Mouse (Mus musculus): Measurements from ENCODE around the gene Lgals2. TPM values are rescaled to one million over a fixed set of nuclear protein-coding genes. Genes with fewer than 3 reads are reported as not detected.

Lgals2 gene
- polyA plus RNA-seq, 1 experiment from 2014 or later = 30.0 TPM

GRCm38 (mm10) chr15:78802776-78803391 is 52.4 kb downstream of the Lgals2 start, which contains the start of gene Card10:
Gene Card10, minus strand, starts transcription at chr15:78803042.
- H3K27ac ChIP-seq (ENCODE audit: low read length) = peak within 1 kb of the TSS; percentile 78; the same call in 1 of the 2 replicates
- H3K9ac ChIP-seq (replicated peaks; ENCODE audit: low read depth, low read length) = peak within 1 kb of the TSS; percentile 65
- peak within 1 kb of the TSS; percentile 95 for H3K4me2 ChIP-seq (replicated peaks; ENCODE audit: low read depth, low read length)
- 2% methylated on average over 66 of the region's 70 CpGs for WGBS
- H3K4me1 ChIP-seq (ENCODE audit: control insufficient read depth, insufficient read depth, low read length) = peaks cover 10% of the 10 kb centered on the region; the same call in 1 of the 2 replicates
- no peaks in the 10 kb centered on the region for H3K27me3 ChIP-seq (ENCODE audit: control insufficient read depth, insufficient read depth, low read length)
- H3K9me3 ChIP-seq (ENCODE audit: control insufficient read depth, low read depth, low read length) = no peaks in the 10 kb centered on the region
- ATAC-seq (ENCODE audit: insufficient number of reproducible peaks, insufficient read depth, low FRiP score, low read depth) = peak; percentile 59
- no peaks in the 10 kb centered on the region for H3K36me3 ChIP-seq (ENCODE audit: control insufficient read depth, insufficient read depth, low read length)
- H3K4me3 ChIP-seq (ENCODE audit: low read depth, low read length) = peak within 1 kb of the TSS; percentile 65

GRCm38 (mm10) chr15:78801971-78802741 is 53.2 kb downstream of the Lgals2 start:
- no peak for ATAC-seq (ENCODE audit: insufficient number of reproducible peaks, insufficient read depth, low FRiP score, low read depth)
- no peaks in the 10 kb centered on the region for H3K9me3 ChIP-seq (ENCODE audit: control insufficient read depth, low read depth, low read length)
- H3K27me3 ChIP-seq (ENCODE audit: control insufficient read depth, insufficient read depth, low read length) = no peaks in the 10 kb centered on the region
- 4% methylated on average over 67 of the region's 67 CpGs for WGBS
- H3K4me2 ChIP-seq (replicated peaks; ENCODE audit: low read depth, low read length) = peak overlapping the region; percentile 95
- H3K27ac ChIP-seq (ENCODE audit: low read length) = peak overlapping the region; percentile 36; the same call in 1 of the 2 replicates
- no peaks in the 10 kb centered on the region for H3K36me3 ChIP-seq (ENCODE audit: control insufficient read depth, insufficient read depth, low read length)
- peak overlapping the region; percentile 65 for H3K9ac ChIP-seq (replicated peaks; ENCODE audit: low read depth, low read length)
- H3K4me1 ChIP-seq (ENCODE audit: control insufficient read depth, insufficient read depth, low read length) = peaks cover 10% of the 10 kb centered on the region; the same call in 1 of the 2 replicates
- H3K4me3 ChIP-seq (ENCODE audit: low read depth, low read length) = peak overlapping the region; percentile 65

GRCm38 (mm10) chr15:78801571-78801970 is 53.8 kb downstream of the Lgals2 start:
- Histone ChIP-seq H3K27me3 (ENCODE audit: control insufficient read depth, insufficient read depth, low read length) (no peaks in the 10 kb centered on the region), H3K4me3 (ENCODE audit: low read depth, low read length) (peak overlapping the region; percentile 65), H3K9ac (replicated peaks; ENCODE audit: low read depth, low read length) (no peak overlapping the region), H3K27ac (ENCODE audit: low read length) (no peak overlapping the region), H3K4me2 (replicated peaks; ENCODE audit: low read depth, low read length) (peak overlapping the region; percentile 95), H3K9me3 (ENCODE audit: control insufficient read depth, low read depth, low read length) (no peaks in the 10 kb centered on the region), H3K36me3 (ENCODE audit: control insufficient read depth, insufficient read depth, low read length) (no peaks in the 10 kb centered on the region), H3K4me1 (ENCODE audit: control insufficient read depth, insufficient read depth, low read length) (peaks cover 11% of the 10 kb centered on the region; the same call in 1 of the 2 replicates)
- 63% methylated on average over 9 of the region's 9 CpGs for WGBS
- no peak for ATAC-seq (ENCODE audit: insufficient number of reproducible peaks, insufficient read depth, low FRiP score, low read depth)

Small RNA genes lying within 50 kb of the gene (microRNA-seq; reads per million reads assigned to microRNA genes)
- gene Mir6955 = not detected

Other genes with a start within 250 kb of the Lgals2 start
- 0.10 TPM in 1 of 2 replicates, not detected in the other for gene Elfn2, start 136.8 kb downstream of the Lgals2 start, polyA plus RNA-seq (2014; fragmentation: Nextera tagmentation; extraction: Ambion mirVana)
- 15.7 and 16.9 TPM in 2 replicates for gene Mfng, start 82.1 kb downstream of the Lgals2 start, polyA plus RNA-seq (2014; fragmentation: Nextera tagmentation; extraction: Ambion mirVana)
- 6.5 and 7.6 TPM in 2 replicates for gene Card10, start 52.5 kb downstream of the Lgals2 start, polyA plus RNA-seq (2014; fragmentation: Nextera tagmentation; extraction: Ambion mirVana)
- gene Cdc42ep1, start 12.9 kb downstream of the Lgals2 start, polyA plus RNA-seq (2014; fragmentation: Nextera tagmentation; extraction: Ambion mirVana) = 40.7 and 41.7 TPM in 2 replicates
- 38.2 and 40.4 TPM in 2 replicates for gene Gga1, start 21.7 kb upstream of the Lgals2 start, polyA plus RNA-seq (2014; fragmentation: Nextera tagmentation; extraction: Ambion mirVana)
- 0.21 TPM in 1 of 2 replicates, not detected in the other for gene Gm49510, start 44.1 kb upstream of the Lgals2 start, polyA plus RNA-seq (2014; fragmentation: Nextera tagmentation; extraction: Ambion mirVana)
- gene Sh3bp1, start 44.2 kb upstream of the Lgals2 start, polyA plus RNA-seq (2014; fragmentation: Nextera tagmentation; extraction: Ambion mirVana) = 43.5 and 51.4 TPM in 2 replicates
- gene Pdxp, start 58.4 kb upstream of the Lgals2 start, polyA plus RNA-seq (2014; fragmentation: Nextera tagmentation; extraction: Ambion mirVana) = 15.7 and 17.9 TPM in 2 replicates
- 1,620 and 1,697 TPM in 2 replicates for gene Lgals1, start 71.2 kb upstream of the Lgals2 start, polyA plus RNA-seq (2014; fragmentation: Nextera tagmentation; extraction: Ambion mirVana)
- gene Nol12, start 79.4 kb upstream of the Lgals2 start, polyA plus RNA-seq (2014; fragmentation: Nextera tagmentation; extraction: Ambion mirVana) = 45.9 and 56.7 TPM in 2 replicates
- 50.2 TPM in 2 replicates for gene Triobp, start 92.2 kb upstream of the Lgals2 start, polyA plus RNA-seq (2014; fragmentation: Nextera tagmentation; extraction: Ambion mirVana)
- gene H1f0, start 172.9 kb upstream of the Lgals2 start, polyA plus RNA-seq (2014; fragmentation: Nextera tagmentation; extraction: Ambion mirVana) = 160 and 175 TPM in 2 replicates
- 0.30 and 0.39 TPM in 2 replicates for gene Galr3, start 186.4 kb upstream of the Lgals2 start, polyA plus RNA-seq (2014; fragmentation: Nextera tagmentation; extraction: Ambion mirVana)
- gene Ankrd54, start 207.4 kb upstream of the Lgals2 start, polyA plus RNA-seq (2014; fragmentation: Nextera tagmentation; extraction: Ambion mirVana) = 42.7 and 44.1 TPM in 2 replicates
- 218 and 224 TPM in 2 replicates for gene Eif3l, start 219.7 kb upstream of the Lgals2 start, polyA plus RNA-seq (2014; fragmentation: Nextera tagmentation; extraction: Ambion mirVana)